Mouse (Mus musculus) thymus, adult 2 months (tissue): ENCODE results near the gene Nudt22.

Experiments
- CTCF ChIP-seq: fragments of 200-500 bp; IDR thresholded peaks from 2 replicates; pipeline ENCODE4 v1.5.1; 2012; ENCODE audit warnings: mild to moderate bottlenecking, control low read depth, low read length, moderate library complexity, borderline replicate concordance; ENCODE audit not compliant: control insufficient read depth, poor library complexity, insufficient read depth; ENCODE audit errors: extremely low read depth
- POLR2A ChIP-seq: fragments of 200-500 bp; IDR thresholded peaks from 2 replicates; pipeline ENCODE4 v1.6.1; 2012; ENCODE audit warnings: mild to moderate bottlenecking, low read length, control low read depth, moderate library complexity; ENCODE audit not compliant: control insufficient read depth, poor library complexity, insufficient read depth; ENCODE audit errors: extremely low read depth

GRCm38 (mm10) chr19:6974211-6975205 lies 21.4 kb downstream of the Nudt22 start, which contains the start of gene Ppp1r14b:
- TF ChIP-seq CTCF (no peak), POLR2A (no peak; the same call in 1 of the 2 replicates)
